Mouse (Mus musculus): ENCODE measurements around the gene Sf3a3. TPM values are rescaled to one million over a fixed set of nuclear protein-coding genes. Genes with fewer than 3 reads are reported as not detected.

Gene Sf3a3
- polyA plus RNA-seq, 1 experiment: 41.6 TPM

DNA sequence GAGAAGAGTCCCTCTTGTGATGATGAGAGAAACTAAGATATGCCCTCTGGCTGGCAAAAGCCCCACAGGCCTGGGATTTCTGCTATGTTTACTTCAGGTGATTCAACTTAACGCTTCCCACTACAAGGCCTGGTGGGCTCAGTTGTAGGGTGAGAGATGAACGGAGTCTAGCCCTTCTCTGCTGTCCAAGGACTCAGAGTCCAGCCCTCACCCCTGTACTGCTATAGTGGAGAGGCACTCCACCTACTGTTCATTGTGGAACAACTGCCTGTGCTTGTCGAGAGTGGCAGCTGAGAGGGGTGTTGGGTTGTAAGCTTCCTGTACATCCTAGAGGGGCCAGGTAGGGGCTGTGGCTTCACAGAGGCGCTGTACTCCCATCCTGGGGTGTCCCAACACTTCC lies 23.4 kb downstream of the Sf3a3 start:
- peaks cover 12% of the 10 kb centered on the region for H3K79me2 ChIP-seq (ENCODE audit: control insufficient read depth, insufficient read depth)
- no peak overlapping the region for H3ac ChIP-seq (ENCODE audit: control insufficient read depth, insufficient read length)

DNA sequence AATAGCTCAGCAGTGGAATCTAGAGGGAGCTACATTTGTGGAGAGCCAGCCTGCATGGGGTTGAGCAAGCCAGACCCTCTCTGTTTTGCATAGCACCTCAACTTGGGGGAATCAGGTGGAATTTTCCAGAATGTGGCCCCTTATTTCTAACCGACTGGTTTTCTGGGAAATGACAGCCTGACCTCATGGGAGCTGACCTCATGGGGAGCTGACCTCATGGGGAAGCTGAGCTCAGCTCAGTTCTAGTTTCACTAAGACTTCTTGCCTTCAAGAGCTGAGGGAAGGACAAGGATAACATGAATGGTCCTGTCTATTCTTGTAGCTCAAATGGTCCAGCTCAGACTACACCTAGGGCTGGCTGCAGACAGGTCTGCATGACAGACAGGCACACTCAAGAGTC lies 24.2 kb downstream of the Sf3a3 start:
- H3K27me3 ChIP-seq (ENCODE audit: control insufficient read depth, insufficient read depth, insufficient read length): no peaks in the 10 kb centered on the region
- no peak overlapping the region for H3K4me2 ChIP-seq (ENCODE audit: low read depth)
- H3K79me2 ChIP-seq (ENCODE audit: control insufficient read depth, insufficient read depth): peaks cover 19% of the 10 kb centered on the region
- no peak for TF ChIP-seq REST (IDR thresholded peaks at IDR 0.05; ENCODE audit: insufficient read depth, insufficient read length)
- TF ChIP-seq E2F4 (IDR thresholded peaks at IDR 0.05; ENCODE audit: insufficient read depth): no peak
- no peak for TF ChIP-seq CEBPB (IDR thresholded peaks at IDR 0.05; ENCODE audit: insufficient read depth, poor library complexity, severe bottlenecking)
- no peak for TF ChIP-seq USF1 (IDR thresholded peaks at IDR 0.05; ENCODE audit: low read depth)
- TF ChIP-seq TCF3 (IDR thresholded peaks at IDR 0.05; ENCODE audit: insufficient read length, low read depth): no peak
- TF ChIP-seq SRF (IDR thresholded peaks at IDR 0.05; ENCODE audit: control insufficient read depth, insufficient read length, low read depth): no peak
- TF ChIP-seq MAX (IDR thresholded peaks at IDR 0.05; ENCODE audit: low read depth): no peak
- no peak overlapping the region for H3ac ChIP-seq (ENCODE audit: control insufficient read depth, insufficient read length)
- no peak overlapping the region for H3K4me3 ChIP-seq
- H3K36me3 ChIP-seq (ENCODE audit: control insufficient read depth, insufficient read depth): peaks cover 3% of the 10 kb centered on the region

More for the DNA sequence above, 23.4 kb downstream of the Sf3a3 start:
- Histone ChIP-seq H3K4me3 (no peak overlapping the region), H3K4me2 (ENCODE audit: low read depth) (no peak overlapping the region), H3K27me3 (ENCODE audit: control insufficient read depth, insufficient read depth, insufficient read length) (no peaks in the 10 kb centered on the region), H3K36me3 (ENCODE audit: control insufficient read depth, insufficient read depth) (peaks cover 9% of the 10 kb centered on the region)
- TF ChIP-seq USF1 (IDR thresholded peaks at IDR 0.05; ENCODE audit: low read depth) (no peak), REST (IDR thresholded peaks at IDR 0.05; ENCODE audit: insufficient read depth, insufficient read length) (no peak), E2F4 (IDR thresholded peaks at IDR 0.05; ENCODE audit: insufficient read depth) (no peak), TCF3 (IDR thresholded peaks at IDR 0.05; ENCODE audit: insufficient read length, low read depth) (no peak), MAX (IDR thresholded peaks at IDR 0.05; ENCODE audit: low read depth) (no peak), CEBPB (IDR thresholded peaks at IDR 0.05; ENCODE audit: insufficient read depth, poor library complexity, severe bottlenecking) (no peak), SRF (IDR thresholded peaks at IDR 0.05; ENCODE audit: control insufficient read depth, insufficient read length, low read depth) (no peak), MYOG (IDR thresholded peaks at IDR 0.05; ENCODE audit: control insufficient read depth in 1 of 3, insufficient read depth in 1 of 3, insufficient read length in 2 of 3, low read depth in 2 of 3) (no peak), POLR2AphosphoS2 (IDR thresholded peaks at IDR 0.05; ENCODE audit: insufficient read length, low read depth) (no peak), TCF12 (IDR thresholded peaks at IDR 0.05; ENCODE audit: insufficient read depth, poor library complexity, severe bottlenecking) (no peak), MYOD1 (IDR thresholded peaks at IDR 0.05; ENCODE audit: control insufficient read depth in 1 of 3, insufficient read length in 2 of 3, low read depth in 2 of 3) (no peak), POLR2A (IDR thresholded peaks at IDR 0.05; ENCODE audit: insufficient read length, low read depth) (no peak)

DNA sequence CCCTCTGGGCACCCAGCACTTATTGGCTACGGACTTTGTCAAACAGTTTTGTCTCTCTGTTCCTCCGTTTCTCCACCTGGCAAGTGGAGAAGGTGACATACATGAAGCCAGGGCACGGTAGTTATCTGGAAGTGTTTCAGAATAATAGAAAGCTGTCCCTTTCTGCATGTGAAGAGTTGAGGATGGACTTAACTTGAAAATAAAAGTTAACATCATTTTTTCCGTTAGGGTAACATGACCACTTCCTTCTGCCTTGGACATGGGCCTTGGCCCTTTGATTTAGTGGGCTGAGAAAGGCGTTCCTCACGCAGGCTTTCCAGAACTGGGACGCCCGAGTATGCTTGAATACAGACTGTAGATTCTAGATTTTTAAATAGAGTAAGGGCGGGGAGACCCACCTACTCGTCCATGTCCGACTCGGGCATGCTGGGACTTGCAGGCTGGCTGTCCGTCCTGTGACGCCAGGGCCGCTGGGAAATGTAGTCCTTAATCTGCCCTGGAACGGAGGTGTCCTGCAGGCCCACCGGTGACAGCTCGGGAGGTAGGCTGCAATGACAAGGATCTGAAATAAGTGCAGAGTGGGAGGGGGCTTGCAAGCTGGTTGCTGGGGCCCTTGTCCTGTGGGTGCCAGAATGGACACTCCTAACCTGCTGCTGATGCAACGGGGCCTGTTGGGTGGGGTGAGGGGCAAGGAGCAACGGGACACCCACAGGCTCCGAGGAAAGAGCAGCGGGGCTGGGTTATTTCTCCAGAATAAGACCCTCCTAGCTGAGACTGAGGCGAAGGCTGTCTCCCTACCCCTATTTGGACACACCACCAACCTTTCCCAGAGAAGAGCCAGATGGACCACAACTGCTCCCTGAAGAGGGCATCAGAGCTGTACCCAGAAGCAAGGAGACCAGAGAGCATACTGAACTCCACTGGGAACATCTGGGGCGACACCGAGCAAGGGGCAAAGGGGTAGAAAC lies 27.1 kb downstream of the Sf3a3 start, which contains the start of gene Inpp5b:
Gene Inpp5b (plus strand): TSS at position 475 of the 968 bp plus-strand sequence.
- H3K79me2 ChIP-seq (ENCODE audit: control insufficient read depth, insufficient read depth): peaks cover 19% of the 10 kb centered on the region
- no peaks in the 10 kb centered on the region for H3K27me3 ChIP-seq (ENCODE audit: control insufficient read depth, insufficient read depth, insufficient read length)
- H3K4me3 ChIP-seq: peak within 1 kb of the TSS; percentile 88
- peak within 1 kb of the TSS; percentile 97 for H3K4me2 ChIP-seq (ENCODE audit: low read depth)
- peaks cover 10% of the 10 kb centered on the region for H3K36me3 ChIP-seq (ENCODE audit: control insufficient read depth, insufficient read depth)
- H3ac ChIP-seq (ENCODE audit: control insufficient read depth, insufficient read length): peak within 1 kb of the TSS; percentile 94
- TF ChIP-seq MYOG (IDR thresholded peaks at IDR 0.05; ENCODE audit: control insufficient read depth in 1 of 3, insufficient read depth in 1 of 3, insufficient read length in 2 of 3, low read depth in 2 of 3): peak in 1 of 3 experiments; percentile 1
- TF ChIP-seq SRF (IDR thresholded peaks at IDR 0.05; ENCODE audit: control insufficient read depth, insufficient read length, low read depth): peak; percentile 30
- peak; percentile 70 for TF ChIP-seq POLR2A (IDR thresholded peaks at IDR 0.05; ENCODE audit: insufficient read length, low read depth)
- TF ChIP-seq CEBPB (IDR thresholded peaks at IDR 0.05; ENCODE audit: insufficient read depth, poor library complexity, severe bottlenecking): peak; percentile 31; the same call in 1 of the 2 replicates
- TF ChIP-seq MAX (IDR thresholded peaks at IDR 0.05; ENCODE audit: low read depth): no peak
- peak; percentile 57 for TF ChIP-seq POLR2AphosphoS2 (IDR thresholded peaks at IDR 0.05; ENCODE audit: insufficient read length, low read depth)

DNA sequence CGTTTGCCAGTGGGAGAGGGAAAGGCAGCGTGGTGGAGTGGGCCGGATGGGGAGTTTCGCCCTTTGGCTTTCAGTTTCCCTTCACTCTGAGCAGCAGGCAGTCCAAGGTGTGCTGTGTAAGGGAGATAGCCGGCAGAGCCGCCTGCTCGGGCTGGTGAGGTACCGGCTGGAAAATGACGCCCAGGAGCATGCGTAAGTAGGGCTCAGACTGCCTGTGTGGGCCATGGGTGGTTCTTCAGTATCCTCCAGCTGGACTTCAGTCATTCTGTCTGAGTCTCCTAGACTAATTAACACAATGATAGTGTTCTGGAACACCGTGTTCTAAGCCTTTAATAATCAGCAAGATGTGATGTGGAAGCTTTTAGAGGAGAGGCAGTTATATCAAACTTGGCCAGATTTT lies 28.3 kb downstream of the Sf3a3 start:
- peaks cover 19% of the 10 kb centered on the region for H3K79me2 ChIP-seq (ENCODE audit: control insufficient read depth, insufficient read depth)
- peaks cover 17% of the 10 kb centered on the region for H3K36me3 ChIP-seq (ENCODE audit: control insufficient read depth, insufficient read depth)
- H3K4me3 ChIP-seq: peak overlapping the region; percentile 88
- H3ac ChIP-seq (ENCODE audit: control insufficient read depth, insufficient read length): peak overlapping the region; percentile 94
- TF ChIP-seq CEBPB (IDR thresholded peaks at IDR 0.05; ENCODE audit: insufficient read depth, poor library complexity, severe bottlenecking) (no peak), REST (IDR thresholded peaks at IDR 0.05; ENCODE audit: insufficient read depth, insufficient read length) (no peak), TCF3 (IDR thresholded peaks at IDR 0.05; ENCODE audit: insufficient read length, low read depth) (no peak)
- H3K27me3 ChIP-seq (ENCODE audit: control insufficient read depth, insufficient read depth, insufficient read length): no peaks in the 10 kb centered on the region
- H3K4me2 ChIP-seq (ENCODE audit: low read depth): peak overlapping the region; percentile 97

DNA sequence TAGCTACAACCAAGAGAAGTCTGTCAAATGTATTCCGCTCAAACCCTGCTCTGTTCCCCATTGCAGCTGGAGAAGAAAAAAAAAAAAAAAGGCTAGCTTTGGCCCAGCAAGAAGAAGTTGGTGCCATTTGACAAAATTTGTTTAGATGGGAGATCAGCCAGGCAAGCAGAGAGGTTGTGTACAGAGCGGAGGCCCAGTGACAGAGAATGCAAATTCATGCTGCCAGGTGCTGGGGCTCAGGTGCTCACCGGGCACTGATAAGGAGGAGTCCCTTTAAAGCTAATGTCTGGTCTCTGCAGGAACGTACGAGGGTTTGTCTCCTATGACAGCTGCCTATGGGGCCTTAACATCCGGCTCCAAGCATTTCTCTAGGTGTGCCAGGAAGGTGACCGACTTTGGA lies 32.0 kb downstream of the Sf3a3 start:
- TF ChIP-seq POLR2A (IDR thresholded peaks at IDR 0.05; ENCODE audit: insufficient read length, low read depth): no peak
- no peak for TF ChIP-seq REST (IDR thresholded peaks at IDR 0.05; ENCODE audit: insufficient read depth, insufficient read length)
- TF ChIP-seq POLR2AphosphoS2 (IDR thresholded peaks at IDR 0.05; ENCODE audit: insufficient read length, low read depth): no peak
- TF ChIP-seq MYOD1 (IDR thresholded peaks at IDR 0.05; ENCODE audit: control insufficient read depth in 1 of 3, insufficient read length in 2 of 3, low read depth in 2 of 3): no peak
- TF ChIP-seq TCF12 (IDR thresholded peaks at IDR 0.05; ENCODE audit: insufficient read depth, poor library complexity, severe bottlenecking): no peak
- TF ChIP-seq E2F4 (IDR thresholded peaks at IDR 0.05; ENCODE audit: insufficient read depth): no peak
- no peak for TF ChIP-seq MYOG (IDR thresholded peaks at IDR 0.05; ENCODE audit: control insufficient read depth in 1 of 3, insufficient read depth in 1 of 3, insufficient read length in 2 of 3, low read depth in 2 of 3)
- TF ChIP-seq CEBPB (IDR thresholded peaks at IDR 0.05; ENCODE audit: insufficient read depth, poor library complexity, severe bottlenecking): no peak
- no peak for TF ChIP-seq MAX (IDR thresholded peaks at IDR 0.05; ENCODE audit: low read depth)
- Histone ChIP-seq H3K4me3 (no peak overlapping the region), H3K4me2 (ENCODE audit: low read depth) (no peak overlapping the region), H3K79me2 (ENCODE audit: control insufficient read depth, insufficient read depth) (peaks cover 19% of the 10 kb centered on the region), H3K27me3 (ENCODE audit: control insufficient read depth, insufficient read depth, insufficient read length) (no peaks in the 10 kb centered on the region), H3K36me3 (ENCODE audit: control insufficient read depth, insufficient read depth) (peaks cover 31% of the 10 kb centered on the region), H3ac (ENCODE audit: control insufficient read depth, insufficient read length) (no peak overlapping the region)
